Mouse (Mus musculus) lung, postnatal 0 days (tissue): ENCODE measurements around the gene Fhdc1. TPM values are rescaled to one million over a fixed set of nuclear protein-coding genes. Genes with fewer than 3 reads are reported as not detected.
A peak's percentile ranks its signal among the peaks of the same experiment; 100 is the strongest.

ENCODE experiments used
- ATAC-seq: fragments of 200-750 bp; cut with Nextera tagmentation; 2 replicates; pipeline ENCODE4 v1.8.0; 2017; ENCODE audit warnings: moderate library complexity
- DNase-seq: peaks from one replicate; pipeline ENCODE4 v3.0.0-alpha.2; 2016; ENCODE audit warnings: low spot score
- H3K27ac ChIP-seq: fragments of 300-500 bp; sonication (generic); 2 replicates; pipeline ENCODE4 v1.5.1; 2014; ENCODE audit warnings: antibody characterized with exemption, mild to moderate bottlenecking, low read length, mixed read lengths
- H3K27me3 ChIP-seq: fragments of 300-500 bp; sonication (generic); replicated peaks from 2 replicates; pipeline ENCODE4 v1.6.1; 2014; ENCODE audit warnings: low read length, mixed read lengths; ENCODE audit not compliant: insufficient read depth
- H3K36me3 ChIP-seq: fragments of 300-500 bp; sonication (generic); 2 replicates; pipeline ENCODE4 v1.6.1; 2014; ENCODE audit warnings: low read length, mixed read lengths; ENCODE audit not compliant: insufficient read depth
- H3K4me1 ChIP-seq: fragments of 300-500 bp; sonication (generic); 2 replicates; pipeline ENCODE4 v1.6.1; 2014; ENCODE audit warnings: antibody characterized with exemption, low read depth, low read length, mixed read lengths; ENCODE audit not compliant: insufficient read depth
- H3K4me2 ChIP-seq: fragments of 300-500 bp; sonication (generic); replicated peaks from 2 replicates; pipeline ENCODE4 v1.6.1; 2014; ENCODE audit warnings: low read depth, mild to moderate bottlenecking, low read length, moderate library complexity, mixed read lengths
- H3K4me3 ChIP-seq: fragments of 300-500 bp; sonication (generic); 2 replicates; pipeline ENCODE4 v1.5.1; 2014; ENCODE audit warnings: low read depth, low read length
- H3K9ac ChIP-seq: fragments of 300-500 bp; sonication (generic); replicated peaks from 2 replicates; pipeline ENCODE4 v1.6.1; 2014; ENCODE audit warnings: low read depth, mild to moderate bottlenecking
- H3K9me3 ChIP-seq: fragments of 300-500 bp; sonication (generic); 2 replicates; pipeline ENCODE4 v1.6.1; 2016; ENCODE audit warnings: low read length, mixed read lengths
- CTCF ChIP-seq: IDR thresholded peaks from 2 replicates; pipeline ENCODE4 v1.5.1; 2016; ENCODE audit warnings: antibody characterized with exemption, mild to moderate bottlenecking
- EP300 ChIP-seq: IDR thresholded peaks from 2 replicates; pipeline ENCODE4 v1.6.1; 2016; ENCODE audit warnings: antibody characterized with exemption, mild to moderate bottlenecking, control low read depth
- WGBS: fragments of 180-500 bp; shearing (Covaris S2); extraction: QIAGEN DNeasy Blood & Tissue Kit; methylation state at CpG from one replicate; pipeline ENCODE4 v1.1.7; 2014; 5-methylcytosine and 5-hydroxymethylcytosine counted together
- polyA plus RNA-seq: library from polyadenylated mRNA; unstranded; fragments of >200 nt; fragmentation: Nextera tagmentation; extraction: Ambion mirVana; gene quantifications from 2 replicates; pipeline ENCODE4 v1.2.1, GENCODE M21; 2015

The Fhdc1 gene
- 15.5 and 16.7 TPM in 2 replicates for polyA plus RNA-seq

DNA sequence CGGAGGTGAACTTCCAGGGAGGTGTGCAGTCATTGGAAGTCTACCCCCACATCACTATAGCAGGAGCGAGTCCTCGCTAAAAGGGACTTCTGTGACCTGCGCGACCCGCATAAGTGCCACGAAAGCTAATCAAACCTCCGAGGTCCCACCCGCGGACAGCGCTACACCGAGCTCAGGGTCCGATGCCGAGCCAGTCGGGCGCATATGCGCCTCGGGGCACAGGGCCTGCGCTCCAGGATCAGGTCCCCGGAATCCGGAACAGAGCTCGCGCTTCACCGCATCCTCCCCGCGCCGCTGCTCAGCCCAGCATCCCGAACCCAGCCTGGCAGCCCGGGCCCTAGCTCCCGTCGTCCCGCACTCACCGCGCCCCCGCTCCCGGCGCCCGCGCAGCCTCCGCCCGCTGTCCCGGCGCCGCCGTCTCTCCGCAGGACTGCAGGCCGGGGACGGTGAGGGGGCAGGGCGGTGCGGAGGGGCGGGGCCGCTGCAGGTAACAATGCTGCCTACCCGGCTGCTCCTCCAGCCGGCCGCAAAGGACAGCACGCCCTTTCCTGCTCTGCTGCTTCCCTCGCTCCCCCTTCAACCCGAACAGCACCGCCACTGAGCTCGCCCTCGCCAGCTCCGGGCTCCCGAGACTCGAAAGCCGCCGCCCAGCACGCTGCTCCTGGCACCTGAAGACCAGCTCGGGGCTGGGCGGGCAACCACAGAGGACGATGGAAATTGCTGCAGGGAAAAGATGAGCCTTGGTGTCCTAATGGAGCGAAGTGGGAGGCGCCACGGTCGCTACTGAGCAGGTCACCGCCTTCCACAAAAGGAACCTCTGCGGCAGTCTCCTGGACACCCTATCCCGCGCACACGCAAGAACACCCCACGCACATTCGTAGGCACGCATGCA, at the start of gene Fhdc1:
Fhdc1 (minus strand) TSS at position 424 of the 892 bp plus-strand sequence.
- ATAC-seq (peak; percentile 81), DNase-seq (peak; percentile 89)
- peak within 1 kb of the TSS; percentile 39 for H3K9ac ChIP-seq
- H3K27me3 ChIP-seq = 0 out of 2 replicates have a peak, but pooled peaks cover 6% of the 10 kb centered on the region
- peak; percentile 47 for TF ChIP-seq CTCF
- TF ChIP-seq EP300 = no peak
- WGBS = 0% methylated on average over 61 of the region's 82 CpGs
- no peaks in the 10 kb centered on the region for H3K9me3 ChIP-seq
- H3K27ac ChIP-seq = peak within 1 kb of the TSS; percentile 76
- no peaks in the 10 kb centered on the region for H3K36me3 ChIP-seq
- peak within 1 kb of the TSS; percentile 63 for H3K4me3 ChIP-seq
- H3K4me1 ChIP-seq = 0 out of 2 replicates have a peak, but pooled peaks cover 4% of the 10 kb centered on the region
- H3K4me2 ChIP-seq = peak within 1 kb of the TSS; percentile 96

DNA sequence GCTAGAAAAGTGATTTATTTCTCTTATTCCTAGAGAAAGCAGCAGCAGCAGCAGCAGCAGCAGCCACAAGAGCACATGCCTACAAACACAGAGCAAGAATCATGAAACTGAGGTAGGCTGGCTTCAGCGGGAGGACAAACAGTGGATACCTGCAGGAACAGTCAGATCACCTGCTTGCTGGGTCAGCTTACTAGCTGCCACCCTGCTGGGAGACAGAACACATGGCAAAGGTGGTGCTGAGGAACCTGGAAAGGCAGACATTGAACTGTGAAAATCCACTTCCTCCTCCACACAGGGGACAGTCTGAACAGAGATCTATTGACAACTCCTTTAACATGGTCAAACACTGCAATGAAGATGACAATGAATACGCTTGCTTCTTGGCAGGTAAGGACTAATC, 48.8 kb upstream of the Fhdc1 start:
- H3K27ac ChIP-seq = no peak overlapping the region
- H3K27me3 ChIP-seq = no peaks in the 10 kb centered on the region
- H3K4me3 ChIP-seq = no peak overlapping the region
- TF ChIP-seq CTCF (no peak), EP300 (no peak)
- no peaks in the 10 kb centered on the region for H3K4me1 ChIP-seq
- no peak for ATAC-seq
- H3K9me3 ChIP-seq = no peaks in the 10 kb centered on the region
- DNase-seq = no peak
- H3K36me3 ChIP-seq = peaks cover 4% of the 10 kb centered on the region; the same call in 1 of the 2 replicates
- 69% methylated on average over 2 of the region's 2 CpGs for WGBS
- H3K9ac ChIP-seq = no peak overlapping the region
- no peak overlapping the region for H3K4me2 ChIP-seq

DNA sequence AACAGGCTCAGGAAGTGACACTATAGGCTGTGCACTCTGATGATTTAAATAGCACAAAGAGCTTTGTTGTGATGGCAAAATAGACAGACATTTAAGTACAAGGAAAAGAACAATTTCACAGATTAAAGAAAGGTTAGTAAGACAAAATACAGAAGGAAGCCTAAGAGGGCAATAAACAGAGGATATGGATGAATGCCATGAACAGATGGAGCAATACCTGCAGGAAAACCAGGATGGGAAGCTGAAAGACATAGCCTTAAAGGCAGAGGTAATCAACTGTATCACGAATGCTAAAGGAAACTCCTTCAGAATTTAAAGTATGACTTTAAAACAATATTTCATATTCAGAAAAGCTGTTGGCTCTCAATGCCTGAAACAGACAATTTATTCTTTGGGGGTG, 44.7 kb upstream of the Fhdc1 start:
- no peak for ATAC-seq
- Histone ChIP-seq H3K9ac (no peak overlapping the region), H3K4me1 (no peaks in the 10 kb centered on the region), H3K4me3 (no peak overlapping the region), H3K36me3 (no peaks in the 10 kb centered on the region), H3K27ac (no peak overlapping the region), H3K9me3 (no peaks in the 10 kb centered on the region), H3K4me2 (no peak overlapping the region), H3K27me3 (no peaks in the 10 kb centered on the region)
- TF ChIP-seq CTCF (no peak), EP300 (no peak)
- DNase-seq = no peak
- WGBS = 61% methylated on average over 1 of the region's 1 CpGs

DNA sequence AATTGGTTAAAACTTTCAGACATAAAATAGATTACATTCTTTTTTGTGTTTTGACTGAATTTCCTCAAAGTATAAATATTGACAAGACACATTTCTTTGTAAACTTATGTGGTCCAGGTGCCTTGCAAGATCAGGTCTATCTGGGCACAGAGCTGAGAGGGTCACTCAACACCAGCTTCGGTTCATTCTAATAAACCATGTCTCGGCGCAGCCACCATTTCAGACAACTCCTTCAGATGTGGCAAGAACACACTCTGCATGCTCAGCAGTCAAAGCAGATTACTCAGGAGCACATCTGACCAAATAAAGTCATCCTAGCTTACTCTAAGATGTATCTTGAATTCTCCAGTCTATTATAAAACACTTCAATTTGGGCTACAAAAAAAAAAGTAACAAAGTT, 35.9 kb upstream of the Fhdc1 start:
- H3K27me3 ChIP-seq = no peaks in the 10 kb centered on the region
- H3K4me1 ChIP-seq = no peaks in the 10 kb centered on the region
- WGBS = 58% methylated on average over 3 of the region's 3 CpGs
- no peak overlapping the region for H3K4me3 ChIP-seq
- no peak overlapping the region for H3K27ac ChIP-seq
- TF ChIP-seq CTCF = no peak
- TF ChIP-seq EP300 = no peak
- H3K4me2 ChIP-seq = no peak overlapping the region
- ATAC-seq = no peak
- no peak for DNase-seq
- H3K36me3 ChIP-seq = no peaks in the 10 kb centered on the region
- no peak overlapping the region for H3K9ac ChIP-seq
- no peaks in the 10 kb centered on the region for H3K9me3 ChIP-seq

DNA sequence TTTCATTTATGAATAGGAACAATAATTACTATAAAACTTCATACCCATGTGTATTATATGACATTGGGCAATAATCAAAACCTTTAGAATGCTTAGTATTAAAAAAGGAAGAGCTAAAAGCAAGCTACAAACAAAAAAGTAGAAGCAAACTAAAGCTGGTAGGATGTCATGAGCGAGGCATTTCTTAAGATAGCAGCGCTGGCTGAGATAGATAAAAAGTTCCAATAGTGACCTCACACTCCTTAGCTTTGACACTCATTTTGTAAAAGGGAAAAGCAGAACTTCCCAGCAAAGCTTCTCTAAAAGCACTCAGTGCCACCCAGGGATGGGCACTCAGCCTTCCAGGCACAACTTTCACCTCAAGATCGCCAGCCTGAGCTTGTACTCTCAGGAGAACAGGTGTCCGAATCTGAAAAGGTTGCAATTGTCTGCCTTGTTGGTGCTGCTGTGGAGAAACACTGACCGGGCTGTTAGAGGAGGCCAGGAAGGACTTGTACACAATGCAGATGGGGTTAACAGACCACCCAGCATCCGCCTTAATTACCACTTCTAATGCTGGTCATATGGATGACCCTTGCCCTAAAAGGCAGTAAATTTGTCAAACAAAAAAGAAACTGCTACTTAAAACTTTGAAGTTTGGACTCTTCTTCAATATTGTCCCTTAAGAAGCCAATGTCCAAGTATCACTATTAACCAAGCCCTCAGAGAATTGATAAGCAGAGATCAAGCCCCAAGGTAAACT, 32.7 kb upstream of the Fhdc1 start:
- no peak overlapping the region for H3K4me3 ChIP-seq
- H3K4me1 ChIP-seq = no peaks in the 10 kb centered on the region
- DNase-seq = no peak
- H3K36me3 ChIP-seq = no peaks in the 10 kb centered on the region
- H3K9ac ChIP-seq = no peak overlapping the region
- H3K27me3 ChIP-seq = no peaks in the 10 kb centered on the region
- WGBS = 77% methylated on average over 6 of the region's 6 CpGs
- H3K27ac ChIP-seq = no peak overlapping the region
- H3K4me2 ChIP-seq = no peak overlapping the region
- H3K9me3 ChIP-seq = no peaks in the 10 kb centered on the region
- no peak for ATAC-seq
- TF ChIP-seq CTCF (no peak), EP300 (no peak)

DNA sequence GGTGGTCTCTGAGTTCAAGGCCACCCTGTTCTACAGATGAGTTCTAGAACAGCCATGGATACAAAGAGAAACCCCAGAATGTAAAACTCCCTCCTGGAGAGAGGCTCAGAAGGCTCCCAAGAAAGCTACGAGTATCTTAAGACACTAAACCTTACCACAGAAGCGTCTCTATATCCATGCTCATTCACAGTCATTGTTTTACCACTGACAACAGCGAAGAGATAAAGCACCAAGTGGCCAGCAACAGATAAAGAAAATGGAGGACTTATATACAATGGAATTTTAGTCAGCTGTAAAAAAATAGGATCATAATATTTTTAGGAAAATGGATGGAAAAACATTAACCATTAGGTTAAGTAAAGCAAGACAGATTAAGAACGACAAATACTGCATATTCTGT, 25.0 kb upstream of the Fhdc1 start:
- DNase-seq = no peak
- no peaks in the 10 kb centered on the region for H3K4me1 ChIP-seq
- 86% methylated on average over 4 of the region's 4 CpGs for WGBS
- no peaks in the 10 kb centered on the region for H3K9me3 ChIP-seq
- H3K9ac ChIP-seq = no peak overlapping the region
- ATAC-seq = no peak
- H3K27ac ChIP-seq = no peak overlapping the region
- H3K4me3 ChIP-seq = no peak overlapping the region
- H3K36me3 ChIP-seq = no peaks in the 10 kb centered on the region
- H3K27me3 ChIP-seq = no peaks in the 10 kb centered on the region
- TF ChIP-seq EP300 (no peak), CTCF (no peak)
- no peak overlapping the region for H3K4me2 ChIP-seq
